Mouse (Mus musculus) 3T3-L1 (cell line): Measurements from ENCODE around the gene Zfp120.
"Not testable (repeated sequence)": the region's sequence is repeated elsewhere in the genome, so short reads cannot be mapped to it uniquely, and the experiment has no call there.

Experiments
- DNase-seq: peaks from one replicate; pipeline ENCODE4 v3.0.0-alpha.2; 2015; ENCODE audit warnings: low read depth, low spot score

Zfp120 gene

DNA sequence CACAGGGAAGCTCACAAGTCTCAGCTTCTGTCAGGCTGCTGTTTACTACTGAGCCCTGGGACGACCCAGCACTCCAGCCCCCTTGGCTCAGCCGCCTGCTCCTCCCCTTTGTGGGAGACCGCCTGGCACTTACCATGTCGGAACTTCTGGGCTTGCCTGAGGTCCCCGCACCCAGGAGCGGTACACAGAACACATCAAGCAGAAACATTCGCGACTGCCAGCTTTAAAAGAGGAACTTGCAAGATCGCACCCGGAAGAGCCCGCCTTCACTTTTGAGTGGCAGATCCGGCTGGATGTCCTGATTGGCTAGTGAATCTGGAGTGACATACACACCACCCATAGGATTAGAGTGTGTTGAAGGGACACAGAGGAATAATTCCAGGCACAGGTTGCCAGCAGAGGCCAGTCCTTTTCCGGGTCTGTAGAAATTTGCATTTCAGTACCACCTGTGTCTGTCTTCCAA lies at the start of gene Zfp120:
Zfp120 (minus strand) TSS at position 274 of the 463 bp plus-strand sequence.
- peak; percentile 98 for DNase-seq

DNA sequence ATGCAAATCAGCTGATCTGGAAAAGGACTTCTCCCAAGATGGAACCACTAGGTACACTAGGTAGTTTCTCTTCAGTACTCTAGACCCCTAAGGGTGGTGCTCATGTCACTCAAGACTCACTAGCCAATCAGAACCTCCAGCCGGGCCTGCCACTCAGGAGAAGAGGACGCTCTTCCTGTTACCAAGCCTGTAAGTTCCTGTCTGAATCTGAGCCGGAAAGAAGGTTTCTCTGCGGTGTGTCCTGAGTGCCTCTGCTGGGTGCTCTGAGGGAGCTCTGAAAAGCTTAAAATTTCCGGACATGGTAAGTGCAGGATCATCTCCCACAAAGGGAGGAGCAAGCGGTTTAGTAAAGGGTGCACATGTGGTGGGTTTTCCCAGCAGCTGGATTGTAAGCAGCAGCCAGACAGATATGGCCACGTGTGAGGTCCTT lies 45.1 kb upstream of the Zfp120 start, which contains the start of gene Gm14139:
Gm14139 (plus strand) TSS at position 186 of the 430 bp plus-strand sequence.
- peak; percentile 81 for DNase-seq

DNA sequence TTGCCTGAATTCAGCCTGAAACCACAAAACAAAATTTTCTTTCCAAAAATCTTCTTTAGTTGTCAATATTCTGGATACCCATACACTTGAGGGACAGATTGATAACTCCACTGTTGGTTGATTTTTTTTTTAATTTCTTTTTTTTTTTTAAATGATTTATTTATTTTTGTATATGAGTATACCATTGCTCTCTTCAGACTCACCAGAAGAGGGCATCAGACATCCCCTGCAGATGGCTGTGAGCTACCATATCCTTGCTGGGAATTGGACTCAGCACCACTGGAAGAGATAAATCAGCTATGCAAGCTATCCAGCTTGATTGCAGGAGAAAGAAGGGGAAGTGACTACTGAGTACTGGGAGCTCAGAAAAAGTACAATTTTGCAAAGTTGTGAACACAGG lies 44.5 kb upstream of the Zfp120 start:
- DNase-seq, result peak; percentile 71

DNA sequence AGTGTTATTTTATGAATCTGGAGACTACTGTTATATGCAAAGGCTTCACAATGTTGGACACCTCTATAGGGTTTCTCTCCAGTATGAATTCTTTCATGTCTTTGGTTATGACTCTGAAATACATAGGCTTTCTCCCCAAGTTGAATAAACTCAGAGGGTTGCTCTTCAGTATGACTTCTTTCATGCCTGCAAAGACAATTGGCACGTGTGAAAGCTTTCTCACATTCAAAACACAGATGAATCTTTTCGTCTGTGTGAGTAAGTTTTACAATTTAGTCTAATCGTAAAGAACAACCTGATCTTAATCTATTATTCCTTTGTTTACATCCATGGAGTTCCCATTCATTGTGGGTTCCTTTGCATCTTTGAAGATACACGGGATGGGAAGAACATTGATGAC lies 43.1 kb upstream of the Zfp120 start, which contains the start of gene Gm10770:
Gm10770 (minus strand) TSS at position 101 of the 400 bp plus-strand sequence.
- DNase-seq, result not testable (repeated sequence)

DNA sequence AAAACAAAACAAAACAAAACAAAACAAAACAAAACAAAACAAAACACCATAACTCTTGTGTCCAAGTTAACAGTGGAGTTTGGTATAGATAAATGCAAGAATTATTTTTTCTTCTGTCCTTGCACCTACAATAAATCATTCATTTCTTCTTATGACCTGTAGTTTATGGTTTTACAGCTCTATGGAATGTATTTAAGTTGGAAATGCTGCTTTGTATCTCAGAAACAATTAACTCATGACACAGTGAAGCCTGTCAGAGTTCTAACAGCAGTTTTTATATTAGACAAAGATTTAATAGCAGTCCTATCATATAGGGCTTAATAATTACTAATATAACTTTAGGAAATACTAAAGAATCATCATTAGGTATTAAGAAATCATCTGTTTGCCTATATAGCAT lies 37.3 kb upstream of the Zfp120 start:
- DNase-seq, result no peak

DNA sequence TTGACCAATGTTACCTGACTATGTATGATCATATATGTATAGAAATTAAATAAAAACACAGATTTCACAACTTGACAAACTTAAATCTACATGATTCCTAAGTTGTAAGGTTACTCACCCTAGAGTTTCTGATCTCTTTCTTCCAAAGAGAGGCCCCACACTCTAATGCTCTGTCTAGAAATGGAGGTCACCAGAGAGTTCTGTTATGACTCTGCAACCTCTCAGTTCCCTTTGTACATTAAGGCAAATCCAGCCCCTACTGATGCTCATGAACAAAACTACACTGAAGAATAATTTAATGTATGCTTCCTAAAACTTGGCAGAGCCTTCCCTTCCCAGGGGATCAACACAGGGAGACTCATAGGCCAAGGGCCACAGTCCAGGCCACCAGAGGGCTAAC lies 30.2 kb upstream of the Zfp120 start:
- no peak for DNase-seq

DNA sequence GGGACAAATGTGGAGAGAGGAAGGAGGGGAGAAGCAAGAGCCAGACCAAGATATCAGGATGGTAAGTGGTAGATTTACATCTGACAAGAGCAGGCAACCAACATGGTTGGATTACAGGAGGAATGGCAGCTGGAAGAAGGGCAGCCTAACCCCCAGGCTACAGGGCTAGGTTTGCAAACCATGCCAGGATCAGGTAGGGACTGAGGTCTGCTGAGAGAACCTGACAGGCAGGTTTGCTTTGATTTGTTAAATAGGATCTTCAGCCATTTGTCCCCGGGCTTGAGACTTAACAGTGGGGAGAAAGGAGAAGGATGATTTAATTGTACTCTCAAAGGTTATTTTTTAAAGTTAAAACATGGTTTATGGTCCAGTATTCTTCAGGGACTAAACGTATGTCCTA lies 3.7 kb downstream of the Zfp120 start:
- no peak for DNase-seq

DNA sequence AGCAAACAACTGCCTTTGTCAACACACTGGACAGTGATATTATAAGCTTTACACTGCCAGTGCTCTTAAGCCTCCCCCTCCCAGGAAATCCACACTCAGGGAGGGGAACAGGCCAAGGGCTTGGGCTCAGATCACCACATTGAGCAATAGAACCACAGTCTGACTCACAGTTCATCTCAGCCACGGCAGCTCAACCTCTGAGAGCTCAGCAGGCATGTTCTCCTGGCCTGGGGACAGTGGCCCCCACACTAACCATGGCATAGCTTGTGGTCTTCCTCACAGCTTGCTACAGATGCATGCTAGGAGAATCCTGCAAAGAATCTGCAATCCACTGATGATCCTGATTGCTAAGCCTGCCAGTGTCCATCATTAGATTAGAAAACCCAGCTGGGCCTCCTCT lies 4.5 kb downstream of the Zfp120 start:
- DNase-seq, result peak; percentile 16

DNA sequence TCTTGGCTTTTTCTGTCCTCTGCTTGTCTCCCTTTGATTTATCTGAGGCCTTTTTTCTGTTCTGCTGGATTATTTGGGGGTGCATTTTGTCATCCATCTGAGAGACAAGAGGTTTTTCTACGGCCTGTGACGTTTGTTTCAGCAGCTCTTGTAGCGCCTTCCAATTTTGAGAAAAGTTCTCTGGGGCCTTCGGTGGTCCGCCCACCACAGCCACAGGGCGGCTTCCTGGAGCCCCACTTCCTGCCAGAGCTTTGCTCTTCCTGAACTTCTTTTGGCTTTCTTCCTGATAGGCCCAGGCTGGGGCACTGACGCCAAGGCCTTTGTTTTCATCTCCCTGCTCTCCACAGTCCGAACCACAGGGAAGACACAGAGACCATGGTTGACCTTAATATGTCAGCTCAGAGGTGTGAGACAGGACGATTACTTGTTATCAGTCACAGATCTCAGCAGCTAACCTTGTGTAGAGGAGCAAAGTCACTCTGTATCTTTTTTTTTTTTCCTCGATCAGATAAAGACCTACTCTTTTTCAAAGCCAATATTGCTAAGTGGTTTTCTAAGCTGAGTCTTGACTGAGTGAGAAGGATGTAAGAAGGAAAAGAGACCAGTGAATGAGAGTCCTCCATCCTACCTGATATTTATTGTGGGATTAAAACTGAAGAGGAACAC lies 25.1 kb downstream of the Zfp120 start:
- DNase-seq, result no peak

DNA sequence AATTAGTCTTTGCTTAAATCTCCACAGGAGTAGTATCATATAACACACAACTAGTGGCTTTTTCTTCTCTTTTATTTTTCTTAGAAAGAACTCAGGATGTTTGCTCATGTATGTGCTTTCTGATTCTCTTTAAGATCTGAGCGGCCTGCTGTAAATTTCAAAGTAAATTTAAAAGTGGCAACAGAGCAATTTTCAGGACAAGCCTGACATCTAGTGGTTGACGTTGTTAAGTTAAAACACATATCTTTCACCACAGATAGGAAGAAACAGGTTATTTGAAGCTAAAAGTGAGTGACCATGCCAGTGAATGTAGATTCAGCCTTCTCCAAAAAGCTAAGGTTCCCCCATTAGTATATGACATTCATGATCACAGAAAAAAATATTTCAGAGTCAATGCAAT lies 36.9 kb downstream of the Zfp120 start:
- DNase-seq, result peak; percentile 76
